Mouse (Mus musculus) liver, embryonic 12.5 days (tissue): ENCODE results near the gene Adipor2. TPM values are rescaled to one million over a fixed set of nuclear protein-coding genes. Genes with fewer than 3 reads are reported as not detected.

ENCODE experiments used
- ATAC-seq: fragments of 200-750 bp; cut with Nextera tagmentation; 2 replicates; pipeline ENCODE4 v1.8.0; 2017; ENCODE audit warnings: moderate number of reproducible peaks, mild to moderate bottlenecking, moderate library complexity
- H3K27ac ChIP-seq: fragments of 300-500 bp; sonication (generic); 2 replicates; pipeline ENCODE4 v1.5.1; 2016; ENCODE audit warnings: mild to moderate bottlenecking
- H3K27me3 ChIP-seq: fragments of 300-500 bp; sonication (generic); replicated peaks from 2 replicates; pipeline ENCODE4 v1.6.1; 2016; ENCODE audit warnings: mild to moderate bottlenecking, moderate library complexity
- H3K36me3 ChIP-seq: fragments of 300-500 bp; sonication (generic); 2 replicates; pipeline ENCODE4 v1.6.1; 2016; ENCODE audit warnings: mild to moderate bottlenecking, moderate library complexity
- H3K4me1 ChIP-seq: fragments of 300-500 bp; sonication (generic); 2 replicates; pipeline ENCODE4 v1.6.1; 2016
- H3K4me2 ChIP-seq: fragments of 300-500 bp; sonication (generic); 2 replicates; pipeline ENCODE4 v1.6.1; 2016; ENCODE audit warnings: mild to moderate bottlenecking, moderate library complexity
- H3K4me3 ChIP-seq: fragments of 300-500 bp; sonication (generic); 2 replicates; pipeline ENCODE4 v1.5.1; 2016; ENCODE audit warnings: mild to moderate bottlenecking, moderate library complexity
- H3K9ac ChIP-seq: fragments of 300-500 bp; sonication (generic); 2 replicates; pipeline ENCODE4 v1.6.1; 2016; ENCODE audit warnings: mild to moderate bottlenecking, moderate library complexity
- H3K9me3 ChIP-seq: fragments of 300-500 bp; sonication (generic); replicated peaks from 2 replicates; pipeline ENCODE4 v1.6.1; 2016; ENCODE audit warnings: mild to moderate bottlenecking, moderate library complexity
- WGBS: fragments of 180-500 bp; shearing (Covaris S2); methylation state at CpG from one replicate; pipeline ENCODE4 v1.1.7; 2016; ENCODE audit not compliant: insufficient replicate concordance; 5-methylcytosine and 5-hydroxymethylcytosine counted together
- polyA plus RNA-seq: library from polyadenylated mRNA; unstranded; fragments of >200 nt; fragmentation: Nextera tagmentation; extraction: Ambion mirVana; gene quantifications from 2 replicates; pipeline ENCODE4 v1.2.1, GENCODE M21; 2016

Gene Adipor2
- 30.2 TPM in 2 replicates for polyA plus RNA-seq

DNA sequence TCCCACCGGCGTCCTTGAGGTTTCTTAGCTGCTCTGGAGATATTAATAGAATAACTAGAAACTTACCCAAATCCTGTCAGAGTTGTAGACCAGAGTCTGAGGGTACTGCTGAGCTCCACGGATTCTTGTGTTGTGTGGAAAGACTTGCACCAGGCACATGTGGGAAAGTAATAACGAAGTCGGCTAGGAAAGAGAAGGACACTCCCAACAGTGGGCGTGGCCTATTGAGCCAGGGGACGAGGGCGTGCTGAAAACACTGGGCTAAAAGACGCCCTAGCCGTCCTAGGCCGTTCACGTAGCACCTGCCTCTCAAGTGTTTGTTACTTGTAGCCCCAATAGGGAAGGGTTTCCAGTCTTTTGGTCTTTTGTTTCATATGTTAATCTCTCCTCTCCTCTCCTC lies at the start of gene Adipor2:
Adipor2 (minus strand) TSS at position 351 of the 400 bp plus-strand sequence.
- no peak within 1 kb of the TSS for H3K27ac ChIP-seq
- peak; percentile 78 for ATAC-seq
- WGBS, result 4% methylated on average over 12 of the region's 12 CpGs
- peak within 1 kb of the TSS; percentile 40; the same call in 1 of the 2 replicates for H3K9ac ChIP-seq
- no peaks in the 10 kb centered on the region for H3K36me3 ChIP-seq
- peaks cover 39% of the 10 kb centered on the region for H3K4me1 ChIP-seq
- H3K4me3 ChIP-seq, result peak within 1 kb of the TSS; percentile 29
- no peaks in the 10 kb centered on the region for H3K27me3 ChIP-seq
- no peaks in the 10 kb centered on the region for H3K9me3 ChIP-seq
- H3K4me2 ChIP-seq, result peak within 1 kb of the TSS; percentile 67

- WGBS, result 71% methylated on average over 1 of the region's 1 CpGs
- peaks cover 5% of the 10 kb centered on the region; the same call in 1 of the 2 replicates for H3K27me3 ChIP-seq
- H3K9ac ChIP-seq, result no peak overlapping the region
- 0 out of 2 replicates have a peak, but pooled peaks cover 5% of the 10 kb centered on the region for H3K4me1 ChIP-seq
- no peak overlapping the region for H3K27ac ChIP-seq
- no peak overlapping the region for H3K4me2 ChIP-seq
- ATAC-seq, result no peak
- no peaks in the 10 kb centered on the region for H3K36me3 ChIP-seq
- no peak overlapping the region for H3K4me3 ChIP-seq
- no peaks in the 10 kb centered on the region for H3K9me3 ChIP-seq
These were observed 48.7 kb upstream of the Adipor2 start for GRCm38 (mm10) chr6:119466161-119466560.

DNA sequence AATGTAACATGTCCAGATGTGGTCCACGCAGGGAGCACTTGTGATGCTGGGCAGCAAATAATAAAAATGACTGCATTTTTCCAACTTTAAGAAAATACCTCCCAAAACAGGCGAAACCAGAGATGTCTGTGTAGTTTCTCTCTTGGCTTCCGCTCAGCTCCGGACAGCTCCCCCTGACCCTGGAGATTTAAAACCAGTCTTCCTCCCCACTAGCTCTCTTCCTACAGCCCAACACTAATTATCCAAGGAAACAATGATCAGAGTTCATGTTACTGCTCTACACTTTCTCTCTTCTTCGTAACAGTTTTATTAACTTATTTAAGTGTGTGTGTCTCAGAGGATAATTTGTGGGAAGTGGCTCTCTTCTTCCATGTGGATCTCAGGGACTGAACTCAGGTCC lies 42.9 kb upstream of the Adipor2 start:
- ATAC-seq, result no peak
- peaks cover 3% of the 10 kb centered on the region; the same call in 1 of the 2 replicates for H3K27me3 ChIP-seq
- no peak overlapping the region for H3K4me3 ChIP-seq
- H3K9ac ChIP-seq, result no peak overlapping the region
- WGBS, result 57% methylated on average over 5 of the region's 5 CpGs
- H3K27ac ChIP-seq, result no peak overlapping the region
- H3K4me2 ChIP-seq, result no peak overlapping the region
- no peaks in the 10 kb centered on the region for H3K9me3 ChIP-seq
- no peaks in the 10 kb centered on the region for H3K36me3 ChIP-seq
- no peaks in the 10 kb centered on the region for H3K4me1 ChIP-seq

DNA sequence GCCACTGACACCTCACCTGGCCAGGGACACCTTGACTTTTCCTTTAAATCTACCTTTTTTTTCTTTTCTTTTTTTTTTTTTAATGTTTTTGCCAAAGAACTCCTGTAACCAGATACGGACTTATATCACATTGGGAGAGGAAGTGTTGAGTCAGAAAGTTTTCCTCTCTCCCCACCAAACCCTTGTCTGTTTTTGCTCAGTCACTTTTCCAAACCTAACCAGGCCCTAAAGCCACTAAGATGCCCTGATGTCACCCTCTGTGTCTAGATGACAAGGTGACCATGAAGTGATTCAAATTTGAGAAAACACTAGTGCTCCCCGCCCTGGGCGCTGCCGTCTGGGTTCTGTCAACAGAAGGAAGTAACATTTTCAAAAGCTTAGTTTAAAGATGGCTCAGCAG lies 41.5 kb upstream of the Adipor2 start:
- no peak overlapping the region for H3K4me3 ChIP-seq
- H3K9ac ChIP-seq, result no peak overlapping the region
- WGBS, result 60% methylated on average over 4 of the region's 4 CpGs
- H3K9me3 ChIP-seq, result no peaks in the 10 kb centered on the region
- no peak overlapping the region for H3K27ac ChIP-seq
- H3K4me2 ChIP-seq, result no peak overlapping the region
- H3K27me3 ChIP-seq, result peaks cover 5% of the 10 kb centered on the region
- no peak for ATAC-seq
- H3K36me3 ChIP-seq, result no peaks in the 10 kb centered on the region
- H3K4me1 ChIP-seq, result no peaks in the 10 kb centered on the region

DNA sequence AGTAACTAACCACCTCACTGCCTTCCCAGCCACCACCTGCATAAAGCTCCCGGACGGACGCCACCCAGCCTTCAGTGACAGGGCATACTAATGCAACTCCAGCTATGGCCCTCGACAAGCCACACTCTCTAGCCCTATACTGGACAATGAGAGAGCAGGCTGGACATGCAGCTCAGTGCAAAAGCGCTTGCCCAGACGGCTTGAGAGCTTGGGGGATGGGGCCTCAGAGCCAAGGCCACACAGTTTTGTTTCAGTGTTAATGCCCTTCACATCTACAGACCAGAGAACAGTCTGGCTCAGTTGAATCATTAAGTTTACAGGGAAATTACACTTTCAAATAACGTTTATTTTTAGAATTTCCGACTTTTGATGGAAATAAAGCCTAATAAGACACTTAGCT lies 40.7 kb upstream of the Adipor2 start:
- Histone ChIP-seq H3K27me3 (peaks cover 12% of the 10 kb centered on the region), H3K9me3 (no peaks in the 10 kb centered on the region), H3K27ac (no peak overlapping the region), H3K4me2 (no peak overlapping the region), H3K36me3 (no peaks in the 10 kb centered on the region), H3K9ac (no peak overlapping the region), H3K4me1 (no peaks in the 10 kb centered on the region), H3K4me3 (no peak overlapping the region)
- no peak for ATAC-seq
- WGBS, result 56% methylated on average over 8 of the region's 8 CpGs

GRCm38 (mm10) chr6:119451981-119452499 lies 34.5 kb upstream of the Adipor2 start:
- no peak overlapping the region; the same call in 1 of the 2 replicates for H3K27ac ChIP-seq
- ATAC-seq, result no peak
- H3K4me1 ChIP-seq, result 0 out of 2 replicates have a peak, but pooled peaks cover 9% of the 10 kb centered on the region

DNA sequence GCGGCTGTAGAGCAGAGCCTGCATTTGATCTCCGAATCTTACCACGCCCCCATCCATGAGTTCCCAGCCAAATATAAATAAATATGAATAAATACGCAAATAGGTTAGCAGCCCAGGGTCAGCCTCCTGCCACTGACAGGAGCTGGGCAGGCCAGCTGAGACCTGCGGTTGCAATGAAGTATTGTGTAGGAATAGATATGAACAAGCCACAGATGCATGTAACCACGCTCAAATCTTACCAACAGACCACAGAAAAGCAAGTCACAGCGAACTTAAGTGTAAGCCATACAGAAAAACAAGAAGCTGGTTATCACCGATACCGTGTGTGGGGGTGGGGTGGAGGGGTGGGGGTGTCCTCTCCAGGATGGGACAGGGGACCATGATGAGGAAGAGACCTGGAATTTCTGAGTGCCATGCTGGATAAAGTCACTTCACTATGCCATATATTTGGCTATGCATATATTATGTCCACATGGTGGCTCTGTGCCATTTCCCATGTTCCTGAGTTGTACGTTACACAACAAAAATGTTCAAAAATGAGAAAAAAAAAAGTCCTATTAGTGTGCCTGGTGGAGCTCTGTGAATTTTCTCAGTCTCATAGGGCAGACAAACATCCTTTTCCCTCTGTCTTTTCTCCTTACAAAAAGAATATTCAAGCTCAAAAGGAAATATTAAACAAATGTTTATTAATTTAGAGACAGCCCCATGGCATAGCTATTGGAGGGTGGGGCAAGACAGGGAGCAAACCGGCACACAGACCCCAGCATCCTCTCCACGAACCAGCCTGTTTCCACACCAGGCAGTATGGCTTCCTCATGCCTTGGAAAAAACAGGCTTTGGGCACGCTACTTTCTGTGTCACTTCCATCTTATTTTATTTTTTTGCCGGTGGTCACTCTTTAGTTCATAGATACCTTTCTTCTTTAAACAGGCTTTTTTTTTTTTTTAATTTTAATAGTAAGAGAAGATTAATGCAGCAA lies 33.8 kb upstream of the Adipor2 start:
- no peak for ATAC-seq
- no peaks in the 10 kb centered on the region for H3K36me3 ChIP-seq
- H3K4me1 ChIP-seq, result 0 out of 2 replicates have a peak, but pooled peaks cover 9% of the 10 kb centered on the region
- no peak overlapping the region for H3K9ac ChIP-seq
- H3K9me3 ChIP-seq, result no peaks in the 10 kb centered on the region
- WGBS, result 17% methylated on average over 14 of the region's 14 CpGs
- peaks cover 79% of the 10 kb centered on the region for H3K27me3 ChIP-seq
- H3K4me2 ChIP-seq, result peak overlapping the region; percentile 46
- no peak overlapping the region for H3K27ac ChIP-seq
- no peak overlapping the region for H3K4me3 ChIP-seq

More at GRCm38 (mm10) chr6:119451981-119452499, 34.5 kb upstream of the Adipor2 start:
- Histone ChIP-seq H3K27me3 (peaks cover 71% of the 10 kb centered on the region), H3K36me3 (no peaks in the 10 kb centered on the region), H3K4me2 (peak overlapping the region; percentile 46), H3K4me3 (peak overlapping the region; percentile 6; the same call in 1 of the 2 replicates), H3K9me3 (no peaks in the 10 kb centered on the region), H3K9ac (no peak overlapping the region)
- WGBS, result 2% methylated on average over 15 of the region's 15 CpGs

- no peak for ATAC-seq
- Histone ChIP-seq H3K36me3 (no peaks in the 10 kb centered on the region), H3K27me3 (peaks cover 91% of the 10 kb centered on the region), H3K9me3 (no peaks in the 10 kb centered on the region), H3K4me1 (0 out of 2 replicates have a peak, but pooled peaks cover 9% of the 10 kb centered on the region), H3K4me3 (peak overlapping the region; percentile 24), H3K27ac (no peak overlapping the region), H3K4me2 (peak overlapping the region; percentile 63), H3K9ac (no peak overlapping the region)
- 7% methylated on average over 23 of the region's 23 CpGs for WGBS
These were observed 31.6 kb upstream of the Adipor2 start for GRCm38 (mm10) chr6:119449060-119449499.

GRCm38 (mm10) chr6:119448321-119449059 lies 31.0 kb upstream of the Adipor2 start:
- ATAC-seq, result no peak
- WGBS, result 12% methylated on average over 18 of the region's 18 CpGs
- Histone ChIP-seq H3K4me2 (peak overlapping the region; percentile 63), H3K9me3 (no peaks in the 10 kb centered on the region), H3K9ac (no peak overlapping the region), H3K4me1 (peaks cover 14% of the 10 kb centered on the region), H3K4me3 (peak overlapping the region; percentile 24), H3K27me3 (peaks cover 86% of the 10 kb centered on the region), H3K27ac (no peak overlapping the region), H3K36me3 (no peaks in the 10 kb centered on the region)

GRCm38 (mm10) chr6:119445671-119446607 lies 28.4 kb upstream of the Adipor2 start:
- WGBS, result 44% methylated on average over 11 of the region's 11 CpGs
- Histone ChIP-seq H3K36me3 (no peaks in the 10 kb centered on the region), H3K4me3 (no peak overlapping the region), H3K4me2 (no peak overlapping the region), H3K27ac (no peak overlapping the region), H3K9me3 (no peaks in the 10 kb centered on the region), H3K4me1 (peaks cover 14% of the 10 kb centered on the region), H3K9ac (no peak overlapping the region), H3K27me3 (peaks cover 62% of the 10 kb centered on the region)
- no peak for ATAC-seq
